Mouse (Mus musculus) stomach, postnatal 0 days (tissue): ENCODE measurements around the gene Fap.

ENCODE experiments used
- CTCF ChIP-seq: IDR thresholded peaks from 2 replicates; pipeline ENCODE4 v1.5.1; 2016; ENCODE audit warnings: antibody characterized with exemption, low read depth, mild to moderate bottlenecking, moderate library complexity
- EP300 ChIP-seq: optimal IDR thresholded peaks from 2 replicates; pipeline ENCODE3; 2016; ENCODE audit warnings: antibody characterized with exemption

DNA sequence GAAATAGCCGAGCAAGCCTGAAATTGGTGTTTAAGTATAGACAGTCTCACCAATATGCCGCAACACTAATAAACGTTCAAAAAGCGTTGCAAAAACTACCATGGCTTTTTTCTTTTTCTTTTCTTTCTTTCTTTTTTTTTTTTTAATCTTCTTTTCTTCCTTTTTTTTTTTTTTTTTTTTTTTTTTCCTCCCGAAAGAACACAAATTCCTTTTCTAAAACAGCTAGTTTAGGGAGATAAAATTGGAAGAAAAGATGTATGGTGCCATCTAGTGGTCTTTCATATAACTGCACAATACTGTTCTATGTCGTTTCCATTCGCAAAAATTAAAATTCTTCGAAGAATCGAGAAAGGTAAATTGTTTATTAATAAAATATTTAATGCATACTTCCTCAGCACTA, 115.8 kb downstream of the Fap start:
- TF ChIP-seq CTCF (peak; percentile 76), EP300 (no peak)
